Mouse (Mus musculus) ES-CJ7 (cell line): ENCODE measurements around the gene Myl9.
A peak's percentile ranks its signal among the peaks of the same experiment; 100 is the strongest.
"Not testable (repeated sequence)": the region's sequence is repeated elsewhere in the genome, so short reads cannot be mapped to it uniquely, and the experiment has no call there.

Experiments used
- DNase-seq: peaks from one replicate; pipeline ENCODE4 v3.0.0; 2011; ENCODE audit warnings: low read depth, low spot score

Myl9 gene

GRCm38 (mm10) chr2:156784016-156784585, 8.9 kb downstream of the Myl9 start:
- DNase-seq = no peak

GRCm38 (mm10) chr2:156784891-156785290, 9.7 kb downstream of the Myl9 start:
- no peak for DNase-seq

- DNase-seq = peak; percentile 30
Measured at GRCm38 (mm10) chr2:156786369-156786768, 11.1 kb downstream of the Myl9 start.

DNA sequence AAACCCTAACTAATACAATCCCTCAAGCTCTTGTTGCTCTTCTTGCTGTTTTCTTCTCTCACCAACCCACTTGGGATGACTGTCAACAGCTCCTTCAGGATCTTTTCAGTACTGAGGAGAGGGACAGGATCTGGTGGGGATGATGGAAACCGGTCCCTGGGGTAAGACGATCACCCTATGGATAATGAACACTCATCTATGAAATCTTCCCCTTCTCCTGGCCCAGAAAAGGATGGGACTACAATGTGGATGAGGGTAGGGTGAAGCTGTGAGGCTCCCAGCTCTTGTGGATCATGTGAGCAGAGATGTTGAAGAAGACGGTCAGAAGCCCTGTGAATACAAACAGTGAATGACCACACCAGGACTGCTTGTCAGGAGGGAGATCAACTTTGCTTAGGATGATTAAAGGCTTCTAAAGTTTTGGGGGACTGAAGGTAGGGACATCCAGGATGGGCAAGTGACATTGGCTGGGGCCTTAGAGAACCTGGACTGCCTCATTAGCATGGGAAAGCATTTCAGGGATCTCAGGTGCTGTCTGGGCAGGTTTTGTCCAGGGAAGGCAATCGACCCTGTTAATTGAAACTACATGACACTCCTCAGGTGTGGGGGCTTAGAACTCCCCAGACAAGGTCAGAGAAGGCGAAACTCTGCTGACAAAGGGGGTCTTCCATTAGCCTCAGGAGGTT, 12.0 kb downstream of the Myl9 start:
- DNase-seq = no peak

DNA sequence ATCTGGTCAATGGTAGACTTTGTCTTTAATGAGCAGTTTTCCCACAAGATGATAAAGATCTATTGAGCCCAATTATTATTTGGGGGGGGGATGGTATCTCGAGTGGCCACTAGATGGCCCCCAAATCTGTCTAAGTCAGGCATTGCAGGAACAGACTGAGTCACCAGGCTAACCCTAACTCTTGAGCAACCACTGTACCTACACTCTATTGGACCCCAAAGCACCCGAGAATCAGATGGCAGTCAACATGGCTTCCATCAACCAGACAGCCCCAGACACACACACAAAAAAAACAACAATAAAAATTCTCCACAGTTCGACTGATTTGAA, 12.5 kb downstream of the Myl9 start:
- DNase-seq = peak; percentile 41

GRCm38 (mm10) chr2:156788836-156789235, 13.6 kb downstream of the Myl9 start:
- no peak for DNase-seq

GRCm38 (mm10) chr2:156798516-156798915, 23.3 kb downstream of the Myl9 start:
- no peak for DNase-seq

GRCm38 (mm10) chr2:156801045-156801444, 25.8 kb downstream of the Myl9 start:
- no peak for DNase-seq

GRCm38 (mm10) chr2:156802116-156802515, 26.9 kb downstream of the Myl9 start:
- DNase-seq = not testable (repeated sequence)

DNA sequence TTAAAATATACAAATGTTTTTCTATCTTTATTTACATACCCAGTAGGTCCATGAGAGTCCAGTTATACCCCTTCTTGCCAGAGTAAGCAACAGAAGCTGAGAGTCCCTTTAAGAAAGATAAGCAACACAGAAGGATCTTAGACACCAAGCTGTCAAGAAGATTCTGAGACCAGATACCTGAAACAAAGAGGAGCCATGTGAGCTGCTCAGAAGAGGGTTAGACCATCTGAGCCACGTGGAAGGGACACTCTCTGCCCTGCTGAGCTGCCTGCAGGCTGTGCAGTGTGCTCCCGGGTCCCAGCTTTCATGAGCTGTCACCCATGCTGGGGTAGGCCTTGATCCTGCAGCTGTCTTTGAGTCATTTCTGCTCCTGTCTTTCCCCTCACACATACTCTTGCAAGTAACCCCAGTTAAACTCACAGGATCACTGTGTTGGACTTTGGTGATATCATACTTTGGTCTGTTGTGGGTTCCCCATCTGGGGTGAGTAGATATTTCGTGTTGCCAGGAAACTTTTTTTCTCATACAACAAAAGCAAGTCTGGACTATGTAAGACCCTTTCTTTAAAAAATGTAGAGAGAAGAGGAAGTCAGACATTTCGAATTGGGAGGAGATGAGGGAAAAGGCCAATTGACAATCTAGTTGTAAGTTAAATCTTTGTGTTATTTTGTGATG, 28.6 kb downstream of the Myl9 start:
- no peak for DNase-seq

DNA sequence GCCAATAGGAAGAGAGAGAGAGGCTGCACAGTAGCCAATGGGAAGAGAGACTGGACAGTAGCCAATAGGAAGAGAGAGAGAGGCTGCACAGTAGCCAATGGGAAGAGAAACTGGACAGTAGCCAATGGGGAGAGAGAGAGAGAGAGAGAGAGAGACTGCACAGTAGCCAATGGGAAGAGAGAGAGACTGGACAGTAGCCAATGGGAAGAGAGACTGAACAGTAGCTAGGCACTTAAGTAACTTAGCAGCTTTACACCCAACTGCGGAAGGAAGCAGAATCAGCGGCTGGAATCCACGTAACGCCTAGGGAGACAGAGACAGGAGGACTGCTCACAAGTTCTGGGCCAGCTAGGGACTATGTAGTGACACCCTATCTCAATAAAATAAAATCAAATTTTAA, 29.4 kb downstream of the Myl9 start:
- peak; percentile 50 for DNase-seq

DNA sequence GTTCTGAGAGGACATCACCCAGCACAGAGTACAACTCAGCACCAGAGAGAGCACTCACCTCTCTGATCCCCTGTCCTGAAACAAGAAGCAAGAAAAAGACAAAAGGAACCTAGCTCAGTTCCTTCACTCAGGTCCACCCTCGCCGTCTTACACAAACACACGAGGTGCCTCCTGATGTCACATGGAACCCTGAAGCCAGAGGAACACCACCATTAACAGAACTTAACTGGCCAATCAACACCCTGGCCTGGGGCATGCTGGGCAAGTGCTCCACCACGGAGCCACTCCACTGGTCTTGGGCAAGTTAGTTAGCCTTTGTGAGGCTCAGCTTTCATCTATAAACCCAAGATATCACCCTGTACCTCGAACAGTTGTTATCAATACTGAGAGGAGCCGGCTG, 31.7 kb downstream of the Myl9 start:
- no peak for DNase-seq

DNA sequence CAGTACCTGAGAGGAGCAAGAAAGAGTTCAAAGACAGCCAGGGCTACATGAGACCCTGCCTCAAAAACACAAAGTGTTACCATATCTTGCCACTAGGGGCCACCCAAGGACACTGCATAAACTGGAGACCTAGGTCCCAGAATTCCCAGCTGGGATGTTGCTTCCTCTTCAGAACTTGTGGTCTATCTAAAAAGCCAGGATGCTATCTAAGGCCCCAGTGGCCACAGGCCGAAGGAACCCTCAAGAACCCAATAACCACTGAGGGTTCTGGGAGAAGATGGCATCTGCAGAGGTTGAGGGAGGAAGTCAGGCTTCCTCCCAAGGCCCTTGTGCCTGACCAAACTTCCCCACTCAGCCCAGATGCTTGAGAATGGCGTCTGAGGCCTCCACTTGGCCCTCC, 34.4 kb downstream of the Myl9 start:
- peak; percentile 89 for DNase-seq

GRCm38 (mm10) chr2:156810716-156811115, 35.5 kb downstream of the Myl9 start:
- no peak for DNase-seq

DNA sequence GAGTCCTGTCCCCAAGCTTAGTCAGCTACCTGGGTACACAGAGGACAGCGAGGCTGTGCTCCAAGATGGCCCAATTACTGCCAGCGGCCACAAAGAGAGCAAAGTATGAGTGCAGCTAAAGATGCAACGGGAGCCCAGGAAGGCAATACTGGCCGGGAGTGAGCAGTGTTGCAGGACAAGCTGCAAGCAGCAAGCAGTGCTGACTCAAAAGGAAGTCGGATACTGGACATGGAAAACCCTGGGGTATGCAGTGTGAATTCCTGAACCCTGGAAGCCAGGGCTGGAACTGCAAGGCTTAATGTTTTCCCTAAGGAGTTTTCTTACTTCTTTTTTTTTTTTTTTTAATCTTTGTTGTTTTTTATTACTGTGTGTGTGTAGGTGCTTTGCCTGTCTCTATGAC, 36.3 kb downstream of the Myl9 start:
- DNase-seq = no peak

DNA sequence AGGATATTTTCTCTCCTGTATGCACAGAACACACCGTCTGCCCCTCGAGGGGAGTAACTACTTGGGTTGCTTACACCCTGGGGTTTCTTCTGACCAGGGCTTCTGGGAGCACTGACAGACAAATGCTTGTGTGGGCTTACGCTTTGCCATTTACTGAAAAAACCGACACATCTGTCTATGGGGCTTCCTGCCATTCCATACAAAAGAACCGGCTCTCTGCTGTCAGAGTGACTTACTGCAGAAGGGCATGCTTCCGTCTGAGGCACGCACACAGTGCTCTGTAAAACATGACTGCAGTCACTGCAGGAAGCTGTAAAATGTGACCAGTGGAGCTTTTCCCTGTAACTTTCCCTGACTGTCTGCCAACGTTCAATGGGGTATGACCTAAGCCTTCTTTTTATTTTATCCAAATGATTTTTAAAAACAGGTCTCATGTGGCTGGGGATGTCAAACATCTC, 39.2 kb downstream of the Myl9 start:
- no peak for DNase-seq

DNA sequence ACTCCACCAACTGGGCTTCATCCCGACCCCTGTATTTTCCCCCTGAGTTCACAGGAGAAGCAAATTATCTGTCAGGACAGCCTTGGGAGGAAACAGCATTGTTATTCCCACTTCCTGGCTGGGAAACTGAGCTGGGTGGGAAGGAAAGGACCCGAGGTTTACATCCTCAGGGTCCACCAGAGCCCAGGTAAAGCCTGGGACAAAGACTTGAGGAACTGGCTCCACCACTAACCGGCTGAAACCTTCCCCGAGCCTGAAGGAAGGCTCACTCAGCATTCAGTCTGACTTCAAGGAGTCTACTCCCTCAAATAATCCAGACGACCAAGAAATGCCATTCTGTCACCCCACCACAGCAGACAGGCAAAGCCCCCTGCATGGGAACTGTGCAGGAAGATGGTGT, 39.7 kb downstream of the Myl9 start:
- no peak for DNase-seq

DNA sequence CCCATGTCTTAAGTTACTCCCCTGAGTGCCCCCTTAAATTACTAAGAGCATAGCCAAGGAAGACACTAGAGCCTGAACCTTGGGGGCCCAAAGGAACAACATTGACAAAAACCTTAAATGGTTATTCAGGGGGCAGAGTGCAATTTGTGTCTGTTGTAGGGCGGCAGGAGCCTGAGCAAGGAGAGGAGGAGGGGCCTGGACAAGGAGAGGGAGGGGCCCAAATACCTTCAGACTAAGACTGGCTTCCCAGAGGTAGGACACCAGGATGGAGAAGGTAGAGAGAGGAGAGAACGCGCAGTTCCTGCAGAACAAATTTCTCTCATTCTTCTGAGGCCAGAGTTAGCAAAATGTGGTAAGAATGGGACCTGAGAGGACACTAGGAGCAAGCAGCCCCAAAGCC, 40.2 kb downstream of the Myl9 start:
- no peak for DNase-seq

- no peak for DNase-seq
Measured at GRCm38 (mm10) chr2:156816116-156816515, 40.9 kb downstream of the Myl9 start.

GRCm38 (mm10) chr2:156825128-156825527, 49.9 kb downstream of the Myl9 start:
- DNase-seq = peak; percentile 63
